Mouse (Mus musculus) midbrain, embryonic 15.5 days (tissue): ENCODE results near the gene Astn1. TPM values are rescaled to one million over a fixed set of nuclear protein-coding genes. Genes with fewer than 3 reads are reported as not detected.

Experiments
- ATAC-seq: fragments of 200-750 bp; cut with Nextera tagmentation; replicated peaks from 2 replicates; pipeline ENCODE4 v1.8.0; 2017; ENCODE audit warnings: moderate TSS enrichment
- H3K27ac ChIP-seq: fragments of 300-500 bp; sonication (generic); 2 replicates; pipeline ENCODE4 v1.5.1; 2015; ENCODE audit warnings: mild to moderate bottlenecking, inconsistent platforms
- H3K27me3 ChIP-seq: fragments of 300-500 bp; sonication (generic); replicated peaks from 2 replicates; pipeline ENCODE4 v1.6.1; 2015; ENCODE audit warnings: inconsistent platforms
- H3K36me3 ChIP-seq: fragments of 300-500 bp; sonication (generic); replicated peaks from 2 replicates; pipeline ENCODE4 v1.6.1; 2015; ENCODE audit warnings: inconsistent platforms
- H3K4me1 ChIP-seq: fragments of 300-500 bp; sonication (generic); 2 replicates; pipeline ENCODE4 v1.6.1; 2015; ENCODE audit warnings: inconsistent platforms
- H3K4me2 ChIP-seq: fragments of 300-500 bp; sonication (generic); 2 replicates; pipeline ENCODE4 v1.6.1; 2015; ENCODE audit warnings: inconsistent platforms, mild to moderate bottlenecking, moderate library complexity
- H3K4me3 ChIP-seq: fragments of 300-500 bp; sonication (generic); 2 replicates; pipeline ENCODE4 v1.5.1; 2015; ENCODE audit warnings: mild to moderate bottlenecking, inconsistent platforms
- H3K9ac ChIP-seq: fragments of 300-500 bp; sonication (generic); 2 replicates; pipeline ENCODE4 v1.6.1; 2015; ENCODE audit warnings: mild to moderate bottlenecking, inconsistent platforms
- H3K9me3 ChIP-seq: fragments of 300-500 bp; sonication (generic); 2 replicates; pipeline ENCODE4 v1.6.1; 2016; ENCODE audit warnings: inconsistent platforms
- WGBS: fragments of 180-500 bp; shearing (Covaris S2); methylation state at CpG from one replicate; pipeline ENCODE4 v1.1.7; 2015; ENCODE audit warnings: mixed read lengths; 5-methylcytosine and 5-hydroxymethylcytosine counted together
- polyA plus RNA-seq: library from polyadenylated mRNA; unstranded; fragments of >200 nt; fragmentation: Nextera tagmentation; extraction: Ambion mirVana; gene quantifications from 2 replicates; pipeline ENCODE4 v1.2.1, GENCODE M21; 2015

The Astn1 gene
- polyA plus RNA-seq, 1 experiment from 2014 or later = 44.3 TPM

DNA sequence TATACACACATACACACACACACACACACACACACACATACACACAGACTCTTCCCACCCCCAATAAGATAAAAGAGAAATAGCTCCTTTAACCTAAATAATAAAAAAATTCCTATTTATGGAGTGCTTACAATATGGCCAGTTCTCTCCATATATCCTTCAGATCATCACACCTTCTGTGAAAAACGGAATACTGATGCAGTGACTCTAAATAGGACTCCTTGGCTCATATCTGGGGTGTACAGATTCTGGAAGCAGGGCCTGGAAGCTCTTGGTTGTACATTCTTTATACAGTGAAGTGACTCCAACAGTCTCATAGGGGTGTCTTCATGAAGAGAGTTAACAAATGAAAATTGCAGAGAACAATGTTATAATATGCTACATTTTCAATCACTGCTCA lies 60.7 kb downstream of the Astn1 start:
- H3K27me3 ChIP-seq = no peaks in the 10 kb centered on the region
- 84% methylated on average over 1 of the region's 1 CpGs for WGBS
- no peak overlapping the region for H3K4me2 ChIP-seq
- ATAC-seq = no peak
- no peak overlapping the region for H3K27ac ChIP-seq
- no peak overlapping the region for H3K4me3 ChIP-seq
- no peaks in the 10 kb centered on the region for H3K36me3 ChIP-seq
- no peaks in the 10 kb centered on the region for H3K9me3 ChIP-seq
- H3K9ac ChIP-seq = no peak overlapping the region
- H3K4me1 ChIP-seq = no peaks in the 10 kb centered on the region

DNA sequence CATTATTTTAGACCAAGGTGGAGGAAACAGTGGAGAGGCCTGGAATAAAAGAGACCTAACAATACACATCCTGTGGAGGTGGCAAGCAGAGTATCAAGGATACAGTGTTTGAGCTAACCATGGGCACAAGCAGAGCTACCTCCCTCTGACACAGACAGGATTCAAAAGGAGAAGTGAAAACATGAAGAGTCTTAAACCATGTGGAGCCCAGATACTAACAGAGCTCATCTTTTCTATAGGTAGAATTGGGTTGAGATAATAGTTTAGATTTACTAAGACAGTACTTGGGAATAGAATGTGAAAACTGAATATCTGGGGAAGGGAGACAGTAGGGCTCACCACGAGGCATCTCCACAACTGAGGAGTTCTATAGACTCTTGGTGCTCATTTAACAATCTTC lies 84.0 kb downstream of the Astn1 start:
- Histone ChIP-seq H3K4me3 (no peak overlapping the region), H3K27ac (no peak overlapping the region), H3K36me3 (no peaks in the 10 kb centered on the region), H3K27me3 (no peaks in the 10 kb centered on the region), H3K9me3 (no peaks in the 10 kb centered on the region), H3K4me1 (peaks cover 6% of the 10 kb centered on the region), H3K4me2 (no peak overlapping the region), H3K9ac (no peak overlapping the region)
- WGBS = 81% methylated on average over 1 of the region's 1 CpGs
- no peak for ATAC-seq

DNA sequence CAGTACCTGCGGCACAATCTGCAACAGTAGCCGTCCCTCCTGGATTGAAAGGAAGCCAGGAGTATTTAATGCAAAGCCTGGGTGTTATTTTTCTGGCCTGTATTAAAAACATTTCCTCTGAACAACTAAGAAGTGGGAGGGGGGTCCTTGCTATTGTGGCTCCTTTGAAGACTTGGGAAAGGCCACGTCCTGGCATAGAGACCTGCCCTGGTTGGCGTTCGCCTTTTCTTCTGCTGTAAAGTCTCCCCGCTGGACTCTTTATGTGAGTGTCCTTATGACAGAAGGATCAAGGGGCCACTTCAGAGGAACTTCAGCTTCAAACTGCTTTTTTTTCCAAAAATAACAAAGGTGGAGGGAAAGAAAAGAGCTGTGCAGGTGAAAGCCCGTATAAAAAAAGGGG lies 85.9 kb downstream of the Astn1 start:
- Histone ChIP-seq H3K9ac (no peak overlapping the region), H3K27ac (no peak overlapping the region), H3K4me1 (peaks cover 9% of the 10 kb centered on the region), H3K36me3 (no peaks in the 10 kb centered on the region), H3K27me3 (no peaks in the 10 kb centered on the region), H3K4me2 (no peak overlapping the region), H3K9me3 (no peaks in the 10 kb centered on the region), H3K4me3 (no peak overlapping the region)
- WGBS = 48% methylated on average over 7 of the region's 7 CpGs
- peak; percentile 65; the same call in 1 of the 2 replicates for ATAC-seq

DNA sequence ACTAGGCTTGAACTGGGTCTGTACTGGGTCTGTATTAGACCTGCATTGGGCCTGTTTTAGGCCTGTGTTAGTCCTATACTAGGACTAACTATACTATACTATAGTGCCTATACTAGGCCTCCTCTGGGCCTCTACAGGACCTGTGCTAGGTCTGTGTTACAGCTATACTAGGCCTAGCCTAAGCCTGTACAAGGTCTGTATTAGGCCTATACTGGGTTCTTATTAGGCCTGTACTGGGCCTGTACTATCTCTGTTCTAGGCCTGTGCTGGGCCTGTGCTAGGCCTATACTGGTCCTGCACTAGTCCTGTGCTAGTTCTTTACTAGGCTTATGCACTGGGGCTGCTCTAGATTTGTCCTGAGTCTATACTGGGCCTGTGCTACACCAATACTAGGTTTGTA lies 90.6 kb downstream of the Astn1 start:
- ATAC-seq = no peak
- H3K9ac ChIP-seq = no peak overlapping the region
- H3K4me2 ChIP-seq = no peak overlapping the region
- H3K9me3 ChIP-seq = no peaks in the 10 kb centered on the region
- H3K36me3 ChIP-seq = no peaks in the 10 kb centered on the region
- no peak overlapping the region for H3K27ac ChIP-seq
- no peaks in the 10 kb centered on the region for H3K27me3 ChIP-seq
- no peak overlapping the region for H3K4me3 ChIP-seq
- peaks cover 8% of the 10 kb centered on the region for H3K4me1 ChIP-seq

DNA sequence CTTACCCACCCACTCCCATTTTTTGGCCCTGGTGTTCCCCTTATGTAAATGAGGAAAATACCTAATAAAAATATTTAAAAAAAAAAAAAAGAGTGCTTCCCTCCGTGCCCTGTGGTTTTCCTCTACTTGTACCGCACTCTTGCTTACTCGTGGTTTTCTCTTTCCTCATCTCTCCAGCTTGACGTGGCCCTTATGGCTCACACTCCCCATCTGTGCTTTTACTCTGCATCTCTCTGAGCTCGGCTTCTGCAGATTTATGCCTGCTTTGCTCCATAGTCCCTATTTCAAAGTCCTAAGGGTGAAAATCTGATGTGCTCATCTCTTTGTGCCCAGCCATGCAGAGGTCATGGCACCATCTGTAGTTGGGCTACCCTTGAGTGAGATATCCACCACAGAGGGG lies 91.5 kb downstream of the Astn1 start:
- no peak overlapping the region for H3K4me2 ChIP-seq
- no peak for ATAC-seq
- H3K4me1 ChIP-seq = peaks cover 4% of the 10 kb centered on the region
- H3K9me3 ChIP-seq = no peaks in the 10 kb centered on the region
- WGBS = 93% methylated on average over 5 of the region's 5 CpGs
- no peaks in the 10 kb centered on the region for H3K27me3 ChIP-seq
- H3K4me3 ChIP-seq = no peak overlapping the region
- H3K27ac ChIP-seq = no peak overlapping the region
- no peaks in the 10 kb centered on the region for H3K36me3 ChIP-seq
- no peak overlapping the region for H3K9ac ChIP-seq

DNA sequence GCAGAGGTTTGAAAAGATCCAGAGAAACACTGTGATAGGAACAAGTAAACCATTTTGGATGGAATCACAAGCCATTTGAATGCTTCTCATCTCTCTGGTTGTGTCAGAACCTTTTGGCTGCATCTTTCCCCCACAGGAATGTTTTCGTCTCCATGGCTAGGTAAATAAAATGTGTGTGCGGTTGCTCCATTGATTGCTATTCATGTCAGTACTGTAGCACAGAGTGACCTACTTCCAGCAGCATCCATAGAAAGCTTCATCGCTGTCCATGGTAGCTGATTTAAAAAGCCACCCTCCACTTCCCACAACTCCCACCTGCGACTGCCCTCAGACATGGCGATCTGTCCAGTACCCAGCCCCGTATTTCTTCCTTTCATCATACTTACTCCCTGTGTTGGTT lies 101.9 kb downstream of the Astn1 start:
- Histone ChIP-seq H3K27ac (no peak overlapping the region), H3K36me3 (no peaks in the 10 kb centered on the region), H3K9me3 (no peaks in the 10 kb centered on the region), H3K4me2 (no peak overlapping the region), H3K27me3 (no peaks in the 10 kb centered on the region), H3K9ac (no peak overlapping the region), H3K4me3 (no peak overlapping the region), H3K4me1 (0 out of 2 replicates have a peak, but pooled peaks cover 3% of the 10 kb centered on the region)
- peak; percentile 58 for ATAC-seq
- 72% methylated on average over 6 of the region's 6 CpGs for WGBS

DNA sequence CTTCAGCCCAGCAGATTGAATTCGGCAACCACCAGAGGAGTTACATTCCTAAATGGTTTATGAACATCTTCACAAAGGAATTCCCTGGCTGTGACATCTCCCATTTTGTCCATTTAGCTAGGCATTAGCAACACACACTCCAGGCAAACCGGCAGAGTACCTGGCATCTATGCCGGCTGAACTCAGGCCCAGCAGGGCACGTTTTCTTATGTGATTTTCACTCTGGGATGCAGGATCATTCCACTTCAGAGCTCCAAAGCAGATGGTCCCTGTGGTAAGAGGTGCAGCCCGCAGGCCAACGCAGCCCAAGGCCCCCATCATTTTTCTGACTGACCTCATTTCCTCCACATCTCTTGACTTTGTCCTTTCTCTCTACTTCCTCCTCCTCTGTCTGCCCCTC lies 103.2 kb downstream of the Astn1 start:
- no peak for ATAC-seq
- Histone ChIP-seq H3K27me3 (no peaks in the 10 kb centered on the region), H3K27ac (no peak overlapping the region), H3K9me3 (no peaks in the 10 kb centered on the region), H3K36me3 (no peaks in the 10 kb centered on the region), H3K9ac (no peak overlapping the region), H3K4me3 (no peak overlapping the region), H3K4me2 (no peak overlapping the region), H3K4me1 (0 out of 2 replicates have a peak, but pooled peaks cover 3% of the 10 kb centered on the region)
- 42% methylated on average over 6 of the region's 6 CpGs for WGBS

DNA sequence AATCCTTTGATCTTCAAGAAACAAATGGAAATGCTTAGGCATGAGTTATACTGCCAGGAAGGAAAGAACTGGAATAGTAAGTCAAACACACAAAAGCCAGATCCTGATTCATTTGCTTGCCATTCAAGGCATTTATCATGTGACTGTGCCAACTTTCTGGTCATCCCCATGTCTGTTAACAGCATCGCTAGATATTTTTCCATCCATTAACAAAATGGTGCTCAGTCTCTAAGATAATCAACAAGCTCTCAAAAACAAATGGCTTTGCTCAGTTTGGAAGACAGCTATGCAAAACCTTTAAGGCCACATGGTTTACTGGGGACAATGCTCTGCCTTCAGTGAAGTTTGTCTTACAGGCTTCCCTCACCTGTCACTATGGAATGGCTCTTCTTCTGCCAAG lies 115.8 kb downstream of the Astn1 start:
- no peaks in the 10 kb centered on the region for H3K27me3 ChIP-seq
- ATAC-seq = no peak
- H3K9ac ChIP-seq = no peak overlapping the region
- H3K9me3 ChIP-seq = no peaks in the 10 kb centered on the region
- no peak overlapping the region for H3K4me2 ChIP-seq
- no peaks in the 10 kb centered on the region for H3K4me1 ChIP-seq
- no peak overlapping the region for H3K27ac ChIP-seq
- WGBS = 97% methylated on average over 1 of the region's 1 CpGs
- H3K4me3 ChIP-seq = no peak overlapping the region
- H3K36me3 ChIP-seq = no peaks in the 10 kb centered on the region

DNA sequence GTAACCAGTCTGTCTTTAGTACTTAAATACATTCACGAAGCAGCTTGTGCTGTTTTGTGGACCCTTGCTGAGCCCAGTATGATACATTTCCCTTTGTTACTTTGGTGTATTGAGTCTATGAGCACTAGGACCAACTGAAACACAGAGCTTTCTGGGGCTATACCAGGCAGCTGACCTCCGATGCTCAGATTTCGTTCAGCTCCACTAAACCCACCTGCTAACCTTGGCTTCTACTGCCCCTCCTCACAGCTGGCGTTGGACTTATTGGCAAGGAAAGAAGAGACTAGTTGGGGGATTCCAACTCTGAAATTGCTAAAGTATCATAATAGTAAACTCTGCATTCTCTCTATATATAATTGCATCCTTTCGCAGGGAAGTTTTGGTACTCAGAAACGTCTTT lies 118.2 kb downstream of the Astn1 start:
- Histone ChIP-seq H3K36me3 (no peaks in the 10 kb centered on the region), H3K4me1 (no peaks in the 10 kb centered on the region), H3K4me3 (no peak overlapping the region), H3K27ac (no peak overlapping the region), H3K9me3 (no peaks in the 10 kb centered on the region), H3K9ac (no peak overlapping the region), H3K4me2 (no peak overlapping the region), H3K27me3 (no peaks in the 10 kb centered on the region)
- ATAC-seq = no peak
- 75% methylated on average over 6 of the region's 6 CpGs for WGBS

DNA sequence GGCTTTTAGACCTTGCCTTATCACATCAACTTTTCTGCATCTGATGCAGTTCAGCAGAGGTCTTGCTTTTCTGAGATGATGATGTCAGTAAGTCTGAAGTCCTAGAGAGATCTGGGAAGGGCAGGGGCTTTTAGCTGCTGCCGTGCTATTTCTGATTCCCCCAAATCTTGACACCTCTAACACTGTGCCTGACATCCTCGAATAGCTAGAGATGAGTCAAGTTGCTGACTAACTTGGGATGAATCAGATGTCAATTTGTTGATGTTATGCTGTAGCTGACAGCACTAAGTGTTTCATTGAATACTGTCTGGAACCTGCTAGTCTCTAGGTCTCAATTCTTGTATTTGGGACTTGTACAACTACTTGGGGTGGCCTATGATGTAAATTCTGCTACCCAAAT lies 121.7 kb downstream of the Astn1 start:
- Histone ChIP-seq H3K9me3 (no peaks in the 10 kb centered on the region), H3K9ac (no peak overlapping the region), H3K4me1 (0 out of 2 replicates have a peak, but pooled peaks cover 5% of the 10 kb centered on the region), H3K27me3 (no peaks in the 10 kb centered on the region), H3K27ac (no peak overlapping the region), H3K4me2 (no peak overlapping the region), H3K36me3 (no peaks in the 10 kb centered on the region), H3K4me3 (no peak overlapping the region)
- no peak for ATAC-seq
- WGBS = 86% methylated on average over 2 of the region's 2 CpGs

DNA sequence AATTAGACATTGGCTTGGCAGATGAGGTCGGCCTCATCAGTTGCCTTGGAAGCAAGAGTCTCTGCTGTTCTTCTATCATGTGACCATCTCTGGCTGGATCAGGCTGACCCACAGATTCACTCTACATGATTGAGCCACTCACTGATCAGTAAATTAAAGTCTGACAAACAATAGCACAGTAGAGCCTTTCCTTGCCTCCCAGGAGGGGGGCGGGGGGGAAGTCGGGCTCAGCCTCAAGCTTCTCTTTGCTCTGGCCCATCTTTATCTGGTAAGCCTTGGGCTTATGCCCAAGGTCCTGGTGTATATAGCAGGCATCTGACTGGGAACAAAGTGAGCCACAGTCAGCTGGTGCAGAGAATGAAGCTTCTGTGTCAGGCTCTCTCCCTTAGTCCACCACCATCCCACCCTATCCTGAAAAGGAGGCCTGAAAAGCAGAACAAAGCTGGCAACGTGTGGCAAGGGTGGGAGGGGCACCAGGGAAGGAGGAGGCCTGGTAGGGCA lies 127.5 kb downstream of the Astn1 start:
- H3K4me1 ChIP-seq = peaks cover 20% of the 10 kb centered on the region
- no peaks in the 10 kb centered on the region for H3K9me3 ChIP-seq
- H3K4me3 ChIP-seq = no peak overlapping the region
- peak; percentile 86 for ATAC-seq
- H3K4me2 ChIP-seq = no peak overlapping the region
- no peak overlapping the region for H3K9ac ChIP-seq
- H3K36me3 ChIP-seq = no peaks in the 10 kb centered on the region
- no peaks in the 10 kb centered on the region for H3K27me3 ChIP-seq
- H3K27ac ChIP-seq = peak overlapping the region; percentile 51
- 12% methylated on average over 4 of the region's 4 CpGs for WGBS

DNA sequence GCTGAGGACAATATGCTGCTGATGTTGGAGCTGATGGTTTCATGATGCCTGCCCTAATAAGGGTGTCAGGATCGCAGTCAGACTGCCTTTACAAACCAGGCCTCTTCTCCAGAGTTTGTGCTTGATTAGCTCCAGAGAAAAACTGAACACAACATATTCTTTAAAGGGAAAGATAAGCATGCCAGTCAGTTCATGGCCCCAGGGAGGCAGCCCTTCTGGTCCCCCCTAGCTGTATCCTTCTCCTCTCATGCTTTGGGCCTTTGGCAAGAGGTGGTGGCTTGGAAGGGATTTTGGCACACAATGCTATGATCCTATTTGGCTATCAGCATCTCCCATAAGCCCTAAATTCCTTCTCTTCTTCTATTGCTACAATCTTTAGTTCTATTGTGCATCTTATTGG lies 128.1 kb downstream of the Astn1 start:
- Histone ChIP-seq H3K9ac (no peak overlapping the region), H3K4me3 (no peak overlapping the region), H3K4me2 (no peak overlapping the region), H3K27me3 (no peaks in the 10 kb centered on the region), H3K27ac (peak overlapping the region; percentile 51), H3K4me1 (peaks cover 20% of the 10 kb centered on the region), H3K9me3 (no peaks in the 10 kb centered on the region), H3K36me3 (no peaks in the 10 kb centered on the region)
- no peak; the same call in 1 of the 2 replicates for ATAC-seq
- 26% methylated on average over 1 of the region's 1 CpGs for WGBS

DNA sequence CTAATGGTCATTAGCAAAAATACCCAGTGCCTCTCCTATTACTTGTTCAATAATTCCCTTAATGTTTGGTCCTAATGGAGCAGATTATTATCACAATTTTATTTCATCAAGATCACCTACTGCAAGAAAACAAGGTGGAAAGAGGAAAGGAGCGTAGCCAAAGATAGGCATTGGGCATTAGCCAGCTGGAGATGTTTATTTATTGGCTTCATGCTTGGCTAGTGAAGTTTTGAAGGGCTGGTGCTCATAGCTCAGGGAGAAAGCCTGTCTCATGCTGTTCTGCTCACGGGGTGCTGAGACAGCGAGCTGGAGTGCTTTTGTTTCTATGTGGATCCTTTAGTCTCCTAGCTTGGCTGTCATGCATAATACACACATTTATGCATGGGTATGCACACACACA lies 131.2 kb downstream of the Astn1 start:
- Histone ChIP-seq H3K27me3 (no peaks in the 10 kb centered on the region), H3K9ac (no peak overlapping the region), H3K36me3 (no peaks in the 10 kb centered on the region), H3K4me3 (no peak overlapping the region), H3K4me1 (peaks cover 19% of the 10 kb centered on the region), H3K4me2 (no peak overlapping the region), H3K9me3 (no peaks in the 10 kb centered on the region), H3K27ac (no peak overlapping the region)
- no peak for ATAC-seq
- WGBS = 45% methylated on average over 3 of the region's 3 CpGs
